Mouse (Mus musculus): ENCODE measurements around the gene Itprip.
A peak's percentile ranks its signal among the peaks of the same experiment; 100 is the strongest.

The Itprip gene

DNA sequence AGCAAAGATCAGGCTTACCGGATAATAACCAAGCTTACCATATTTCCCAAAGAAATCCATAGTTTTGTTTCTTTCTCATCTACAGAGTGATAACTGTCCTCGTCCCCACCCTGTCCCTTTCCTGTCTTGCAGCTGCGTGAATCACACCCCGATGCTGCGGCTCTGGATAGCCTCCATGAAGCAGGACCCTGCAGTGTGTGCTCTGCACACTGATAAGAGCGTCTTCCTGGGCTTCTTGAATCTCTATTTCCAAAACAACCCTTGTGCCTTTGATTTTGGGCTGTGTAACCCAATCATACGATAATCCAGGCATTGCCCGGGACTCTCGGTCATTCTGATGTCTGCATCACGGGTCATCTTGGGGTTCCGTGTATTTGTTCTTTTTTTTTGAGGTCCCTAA lies 33.2 kb downstream of the Itprip start:
- no peak for DNase-seq (ENCODE audit: low read depth, low spot score)

DNA sequence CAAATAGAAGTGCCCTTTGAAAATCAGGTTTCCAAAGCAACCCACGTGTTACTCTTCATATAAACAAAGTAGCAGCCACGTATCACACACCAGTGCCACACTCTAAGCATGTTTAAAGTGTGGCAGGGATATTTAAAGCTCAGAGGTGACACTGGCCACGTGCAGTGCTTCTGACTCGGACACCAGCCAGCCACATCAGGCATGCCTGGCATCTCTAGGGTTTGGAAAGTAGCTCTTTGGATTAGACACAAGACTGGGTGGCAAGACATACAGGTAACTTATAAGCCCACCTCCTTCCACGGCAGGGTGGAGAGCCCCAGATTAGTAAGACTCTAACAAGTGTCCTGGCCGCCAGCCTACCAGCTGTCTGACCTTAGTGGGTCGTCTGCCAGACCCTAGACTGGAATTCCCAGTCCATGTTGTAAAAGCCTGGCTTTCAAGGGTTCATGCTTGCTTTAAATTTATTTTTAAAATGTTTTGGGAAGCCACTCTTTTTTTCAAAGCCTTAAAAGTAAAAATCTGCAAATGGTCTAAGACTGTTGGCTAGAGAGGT lies 33.8 kb downstream of the Itprip start:
- DNase-seq (ENCODE audit: low read depth, low spot score): no peak

DNA sequence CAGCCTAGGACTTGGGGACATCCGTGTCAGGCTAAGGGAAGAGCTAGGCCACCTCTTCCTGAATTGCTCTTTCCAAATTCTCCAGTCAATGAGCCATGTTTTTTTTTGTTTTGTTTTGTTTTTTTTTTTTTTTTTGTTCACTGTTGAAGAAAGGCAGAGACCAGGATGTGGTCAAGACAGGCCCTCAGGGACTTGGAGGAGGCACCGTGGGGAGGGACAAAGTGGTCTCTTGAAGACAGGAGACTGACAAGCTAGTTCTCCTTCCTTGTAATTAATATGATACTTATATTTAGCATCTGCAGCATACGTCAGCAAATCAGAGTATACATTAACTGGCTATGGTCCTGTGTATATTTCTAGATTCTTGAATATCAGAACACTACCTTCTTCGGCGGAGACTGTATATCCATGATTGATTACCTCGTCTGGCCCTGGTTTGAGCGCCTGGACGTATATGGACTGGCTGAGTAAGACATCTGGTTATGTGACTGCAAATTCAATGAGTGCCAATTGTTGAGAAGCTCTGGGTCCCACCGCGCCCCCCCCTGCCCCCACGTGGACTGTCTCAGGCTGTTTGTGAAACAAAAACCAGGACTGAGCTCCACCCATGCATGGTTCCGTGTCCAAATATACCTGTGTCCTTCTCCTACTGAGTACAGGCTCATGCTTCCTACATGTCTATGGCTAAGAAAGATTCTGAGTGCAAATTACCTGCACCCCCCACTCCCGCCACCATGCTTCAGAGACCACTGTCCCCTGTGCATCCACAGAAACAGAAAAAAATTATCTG lies 34.6 kb downstream of the Itprip start:
- no peak for DNase-seq (ENCODE audit: low read depth, low spot score)

DNA sequence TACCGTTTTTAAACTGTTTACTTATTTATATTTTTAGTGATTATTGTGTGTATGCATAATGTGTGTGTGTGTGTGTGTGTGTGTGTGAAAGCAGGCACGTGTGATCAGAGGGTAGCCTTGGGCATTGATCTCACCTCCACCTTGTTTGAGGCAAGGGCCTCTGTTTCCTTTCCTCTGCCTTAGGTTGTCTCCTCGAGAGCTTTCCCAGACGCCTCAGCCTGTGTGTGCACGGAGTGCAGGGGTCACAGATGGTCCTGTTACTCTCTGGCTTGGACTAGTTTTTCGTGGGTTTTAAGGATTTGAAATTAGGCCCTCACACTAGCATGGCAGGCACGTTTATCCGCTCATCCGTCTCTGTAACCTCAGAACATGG lies 36.2 kb downstream of the Itprip start:
- no peak for DNase-seq (ENCODE audit: low read depth, low spot score)

DNA sequence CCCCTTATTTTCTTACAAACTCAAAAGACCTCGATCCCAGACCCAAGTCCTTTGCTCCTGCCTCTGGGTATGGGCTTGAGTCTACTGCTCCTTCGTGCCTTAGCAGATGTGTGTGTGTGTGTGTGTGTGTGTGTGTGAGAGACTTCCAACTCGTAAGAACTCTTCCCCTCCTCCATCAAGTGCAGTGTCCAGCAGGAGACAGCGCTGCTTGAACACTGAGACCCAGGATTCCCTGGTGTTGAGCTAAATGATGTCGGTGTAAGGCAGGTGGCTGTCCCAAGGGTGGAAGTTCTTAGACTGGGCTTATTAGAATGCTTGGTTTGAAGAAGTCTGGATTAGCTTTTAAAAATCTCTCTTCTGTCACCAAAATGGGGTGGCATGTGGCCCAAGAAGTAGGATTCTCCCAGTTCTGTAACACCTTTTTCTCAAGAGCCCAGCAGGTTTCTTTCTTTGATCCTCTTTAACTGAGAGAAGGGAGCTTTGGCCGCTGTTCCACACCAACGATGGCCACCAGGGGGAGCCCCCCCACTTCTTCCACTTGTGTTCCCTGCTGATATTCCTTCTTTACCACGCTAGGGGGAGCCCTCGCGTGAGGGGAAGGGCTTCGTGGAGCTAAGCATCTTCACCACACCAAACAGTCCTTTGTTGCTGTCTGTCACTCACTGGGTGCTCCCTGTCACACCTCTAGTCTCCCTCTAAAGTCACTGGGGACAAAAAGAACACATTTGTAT lies 36.8 kb downstream of the Itprip start:
- peak; percentile 95 for DNase-seq (ENCODE audit: low read depth, low spot score)

DNA sequence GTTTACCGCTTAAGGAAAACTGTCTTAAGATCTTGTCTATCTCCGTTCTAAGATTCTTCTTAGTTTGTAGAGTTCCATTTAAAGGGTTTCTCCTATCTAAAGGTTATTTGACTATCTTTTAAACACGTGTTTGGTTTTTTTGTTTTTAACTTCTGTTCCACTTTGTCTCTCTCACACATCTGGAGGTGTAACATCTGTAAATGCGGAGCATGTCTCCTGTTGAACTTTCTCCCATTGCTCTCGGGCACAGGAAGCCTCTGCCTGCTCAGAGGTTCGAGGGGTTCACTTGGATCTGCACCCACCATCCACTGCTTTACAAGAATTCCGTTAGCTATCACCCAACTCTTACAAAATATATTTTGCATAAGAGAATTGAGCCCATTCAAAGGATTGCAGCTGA lies 37.6 kb downstream of the Itprip start:
- no peak for DNase-seq (ENCODE audit: low read depth, low spot score)

DNA sequence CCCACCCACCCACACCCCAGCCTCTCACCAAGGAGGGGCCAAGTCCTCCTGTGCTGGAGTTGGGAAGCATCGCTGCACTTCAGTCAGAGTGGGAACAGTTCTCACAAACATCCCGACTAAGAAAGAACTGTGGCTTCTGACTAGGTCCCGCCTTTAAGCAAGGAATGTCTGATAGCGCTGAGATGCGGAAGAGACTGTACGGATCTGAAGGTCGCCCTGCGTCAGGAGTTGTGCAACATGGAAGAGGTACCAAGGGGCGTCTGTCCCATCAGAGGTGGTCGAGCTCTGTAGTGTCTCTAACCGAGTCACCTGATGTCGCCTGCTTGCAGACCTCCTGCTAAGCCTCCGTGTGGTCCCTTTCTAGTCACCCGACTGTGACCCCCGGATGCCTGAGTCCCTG lies 42.8 kb downstream of the Itprip start:
- no peak for DNase-seq (ENCODE audit: low read depth, low spot score)

DNA sequence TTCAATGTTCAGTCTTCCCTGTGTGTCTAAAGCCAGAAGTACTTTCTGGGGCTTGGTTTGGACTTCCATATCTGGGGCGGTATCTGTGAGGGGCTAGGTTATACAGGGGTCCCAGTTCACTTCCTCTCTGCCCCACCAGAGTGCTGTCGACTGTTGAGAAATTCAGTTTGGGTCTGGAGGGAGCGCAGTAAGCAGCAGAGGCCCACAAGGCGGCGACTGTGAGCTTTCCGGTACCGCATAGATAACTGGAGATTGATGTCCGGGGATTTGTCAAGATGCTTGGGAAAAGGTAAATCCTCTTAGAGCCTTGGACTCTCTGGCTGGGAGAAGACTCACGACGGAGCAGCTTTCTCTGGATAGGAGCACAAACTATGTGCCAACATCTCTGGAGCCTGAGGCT lies 47.6 kb downstream of the Itprip start:
- DNase-seq (ENCODE audit: low read depth, low spot score): peak; percentile 39

DNA sequence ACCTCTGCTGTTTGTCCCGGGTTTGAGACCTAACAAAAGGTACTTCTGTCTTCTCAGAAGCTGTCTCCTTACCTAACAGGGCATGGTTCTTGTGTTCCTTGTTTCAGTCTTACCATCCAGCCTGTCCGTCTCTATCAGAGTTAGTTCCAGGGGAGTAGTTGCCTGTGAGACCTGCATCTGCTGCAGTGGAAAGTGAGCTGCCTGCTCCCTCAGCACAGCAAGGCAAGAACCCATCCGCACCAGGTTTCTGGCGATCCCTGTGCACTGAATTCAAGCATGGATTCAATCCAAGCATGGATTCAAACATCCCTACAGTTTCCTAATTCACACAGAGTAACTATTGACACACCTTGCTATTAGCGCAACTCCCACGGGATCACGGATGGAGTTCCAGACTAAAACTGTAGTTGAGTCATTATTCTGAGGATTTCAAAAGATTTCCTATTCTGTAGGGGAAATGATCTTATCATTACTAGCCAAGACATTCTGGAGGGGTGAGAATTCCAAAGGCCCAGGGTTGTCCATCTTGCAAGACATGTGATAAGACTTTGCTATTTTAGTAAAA lies 48.9 kb downstream of the Itprip start:
- no peak for DNase-seq (ENCODE audit: low read depth, low spot score)

DNA sequence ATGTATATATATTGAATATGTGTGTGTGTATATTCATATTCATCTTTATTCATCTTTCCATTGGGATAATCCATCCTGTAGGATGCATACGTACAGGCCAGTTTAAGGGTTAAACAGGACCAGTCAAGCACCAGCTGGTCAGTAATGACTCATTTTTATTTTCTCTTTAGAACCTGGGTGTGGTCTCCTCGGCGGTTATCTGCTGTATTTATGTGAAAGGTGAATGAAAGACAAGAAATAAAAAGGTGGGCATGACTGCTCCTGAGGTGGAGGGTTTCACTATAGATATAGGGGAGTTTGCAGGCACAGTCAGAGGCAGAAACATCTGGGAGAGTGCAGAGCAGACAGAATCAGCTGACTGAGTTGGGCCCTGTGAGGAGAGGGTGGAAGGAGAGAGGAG lies 49.6 kb downstream of the Itprip start:
- no peak for DNase-seq (ENCODE audit: low read depth, low spot score)

DNA sequence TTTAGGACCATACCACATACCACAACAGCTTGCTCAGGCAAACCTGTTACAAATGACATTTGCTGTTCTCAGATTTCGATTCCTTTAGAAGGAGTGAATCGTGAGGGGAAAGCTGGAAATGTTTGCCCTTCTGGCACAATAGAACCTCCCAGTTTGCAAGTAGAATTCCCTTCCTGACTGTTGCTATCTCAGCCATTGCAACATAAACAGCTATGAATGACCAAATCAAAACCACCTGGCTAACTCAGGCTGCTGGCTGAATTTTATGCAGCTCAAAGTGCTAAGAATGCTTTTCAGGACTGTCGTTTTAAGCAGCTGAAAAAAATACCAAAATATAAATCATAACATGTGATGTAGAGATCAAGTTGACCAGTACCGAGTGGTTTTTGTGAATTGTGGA lies 50.1 kb downstream of the Itprip start:
- no peak for DNase-seq (ENCODE audit: low read depth, low spot score)

DNA sequence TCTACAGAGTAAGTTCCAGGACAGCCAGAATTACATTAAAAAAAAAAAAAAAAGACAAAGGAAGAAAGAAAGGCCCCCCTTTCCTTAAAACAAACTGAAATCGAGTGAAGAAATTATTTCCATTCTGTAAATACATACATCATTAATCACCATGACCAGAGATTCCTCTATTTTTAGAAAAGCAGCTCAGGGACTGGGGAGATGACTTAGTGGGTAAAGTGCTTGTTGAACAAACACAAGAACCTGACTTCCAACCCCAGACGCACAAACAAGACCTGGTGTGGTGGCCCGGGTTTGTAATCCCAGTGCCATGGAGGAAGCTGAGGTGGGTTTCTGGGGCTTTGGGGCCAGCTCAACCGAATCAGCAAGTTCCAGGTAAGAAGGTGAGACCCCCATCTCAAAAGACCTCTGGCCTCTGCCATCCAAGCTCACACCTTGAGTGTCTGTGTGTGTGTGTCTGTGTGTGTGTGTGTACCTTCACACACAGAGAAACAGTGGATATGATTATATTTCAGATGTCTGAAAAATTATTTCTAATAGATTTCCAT lies 51.4 kb downstream of the Itprip start:
- no peak for DNase-seq (ENCODE audit: low read depth, low spot score)

DNA sequence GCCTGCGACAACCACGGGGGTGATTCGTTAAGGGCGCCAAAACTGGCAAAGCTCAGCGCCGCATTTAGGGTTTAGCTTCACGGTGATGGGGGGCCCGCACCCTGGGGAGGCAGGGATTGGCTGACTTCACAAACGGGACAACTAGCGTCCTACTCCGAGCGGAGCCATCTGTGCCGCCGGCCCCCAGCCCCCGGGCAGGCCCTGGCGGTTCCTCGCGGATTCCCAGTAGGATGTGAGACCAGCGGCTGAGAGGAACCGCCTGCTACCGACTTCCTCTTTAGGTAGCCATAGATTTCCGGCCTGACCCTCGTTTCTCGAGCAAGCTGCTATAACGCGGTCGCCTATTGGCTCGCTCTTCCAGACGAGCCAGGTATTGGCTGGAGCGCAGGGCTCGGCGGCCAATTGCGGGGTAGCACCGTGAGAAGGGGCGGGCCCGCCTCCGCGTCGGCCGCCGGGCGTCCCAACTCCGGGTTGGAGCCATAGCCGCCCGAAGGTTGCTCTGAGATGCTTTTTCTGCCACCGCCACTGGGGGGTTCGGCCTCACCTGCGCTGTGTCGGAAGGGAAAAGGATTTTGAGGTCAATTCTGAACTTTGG lies 53.6 kb downstream of the Itprip start, which contains the start of gene Gsto2:
Gene Gsto2, plus strand, starts transcription at position 182 of the 595 bp plus-strand sequence.
- peak; percentile 97 for DNase-seq (ENCODE audit: low read depth, low spot score)

DNA sequence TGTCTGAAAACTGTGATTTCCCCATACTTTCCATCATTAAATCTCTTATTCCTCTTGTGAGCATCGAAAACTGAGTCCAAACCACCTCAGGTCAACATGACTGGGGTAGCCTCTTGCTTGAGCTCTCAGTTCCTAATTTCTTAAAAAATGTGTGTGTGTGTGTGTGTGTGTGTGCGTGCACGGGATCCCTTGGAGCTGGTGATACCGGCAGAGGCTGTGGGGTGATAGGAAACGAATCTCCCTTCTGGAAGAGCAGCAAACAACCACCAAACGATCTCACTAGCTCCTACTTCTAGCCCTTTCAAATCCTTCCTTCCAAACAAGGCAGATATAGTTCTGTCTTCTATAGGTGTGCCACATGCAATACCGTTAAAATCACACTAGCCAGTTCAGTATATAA lies 54.4 kb downstream of the Itprip start:
- DNase-seq (ENCODE audit: low read depth, low spot score): no peak

DNA sequence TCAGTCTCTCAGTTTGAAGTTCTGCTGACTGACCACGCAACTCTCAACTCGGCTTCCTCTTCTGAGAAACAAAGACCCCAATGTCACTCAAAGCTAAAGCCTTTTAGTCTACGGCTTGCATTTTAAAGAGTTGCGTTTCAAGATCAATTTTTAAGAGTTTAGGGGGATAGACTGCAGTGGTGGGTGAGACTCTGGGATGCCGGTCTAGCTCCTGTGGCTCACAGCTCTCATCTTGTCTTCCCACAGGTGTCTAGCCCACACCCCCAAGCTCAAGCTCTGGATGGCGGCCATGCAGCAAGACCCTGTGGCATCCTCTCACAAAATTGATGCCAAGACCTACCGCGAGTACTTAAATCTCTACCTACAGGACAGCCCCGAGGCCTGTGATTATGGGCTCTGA lies 55.0 kb downstream of the Itprip start:
- DNase-seq (ENCODE audit: low read depth, low spot score): no peak

DNA sequence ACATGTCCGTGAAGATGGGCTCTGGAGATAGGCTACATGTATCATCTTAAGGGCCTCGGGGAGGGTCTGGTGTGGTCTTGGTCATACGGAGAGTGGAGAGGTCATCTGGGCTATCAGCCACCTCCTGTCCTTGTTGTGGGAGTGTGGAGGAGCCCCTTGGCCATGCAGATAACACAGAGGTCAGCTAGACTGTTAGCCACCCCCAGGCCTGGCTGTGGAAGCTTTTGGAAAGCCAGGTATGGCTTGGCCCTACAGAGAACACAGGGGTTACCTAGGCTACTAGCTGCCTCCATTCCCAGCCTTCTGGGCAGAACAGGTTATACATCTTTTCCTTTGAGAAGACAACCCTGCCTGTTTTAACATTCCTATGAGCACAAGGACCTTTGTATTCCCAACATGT lies 56.5 kb downstream of the Itprip start:
- no peak for DNase-seq (ENCODE audit: low read depth, low spot score)

DNA sequence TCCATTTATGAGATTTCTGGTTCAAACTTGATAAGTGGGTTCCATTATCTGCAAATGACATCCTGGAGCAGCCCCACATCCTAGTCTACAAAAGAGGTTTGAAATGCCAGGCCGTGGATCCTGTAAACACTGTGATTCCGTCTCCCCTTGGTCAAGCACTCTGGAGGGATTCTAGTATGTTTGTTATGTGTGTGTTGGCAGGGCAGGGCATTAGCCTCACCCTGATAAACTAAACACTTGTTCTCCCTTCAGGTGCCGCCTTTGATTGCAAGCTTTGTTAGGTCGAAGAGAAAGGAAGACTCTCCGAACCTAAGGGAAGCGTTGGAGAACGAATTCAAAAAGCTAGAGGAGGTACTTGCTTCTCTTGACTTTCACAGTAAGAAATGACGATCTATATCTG lies 59.9 kb downstream of the Itprip start:
- DNase-seq (ENCODE audit: low read depth, low spot score): no peak

DNA sequence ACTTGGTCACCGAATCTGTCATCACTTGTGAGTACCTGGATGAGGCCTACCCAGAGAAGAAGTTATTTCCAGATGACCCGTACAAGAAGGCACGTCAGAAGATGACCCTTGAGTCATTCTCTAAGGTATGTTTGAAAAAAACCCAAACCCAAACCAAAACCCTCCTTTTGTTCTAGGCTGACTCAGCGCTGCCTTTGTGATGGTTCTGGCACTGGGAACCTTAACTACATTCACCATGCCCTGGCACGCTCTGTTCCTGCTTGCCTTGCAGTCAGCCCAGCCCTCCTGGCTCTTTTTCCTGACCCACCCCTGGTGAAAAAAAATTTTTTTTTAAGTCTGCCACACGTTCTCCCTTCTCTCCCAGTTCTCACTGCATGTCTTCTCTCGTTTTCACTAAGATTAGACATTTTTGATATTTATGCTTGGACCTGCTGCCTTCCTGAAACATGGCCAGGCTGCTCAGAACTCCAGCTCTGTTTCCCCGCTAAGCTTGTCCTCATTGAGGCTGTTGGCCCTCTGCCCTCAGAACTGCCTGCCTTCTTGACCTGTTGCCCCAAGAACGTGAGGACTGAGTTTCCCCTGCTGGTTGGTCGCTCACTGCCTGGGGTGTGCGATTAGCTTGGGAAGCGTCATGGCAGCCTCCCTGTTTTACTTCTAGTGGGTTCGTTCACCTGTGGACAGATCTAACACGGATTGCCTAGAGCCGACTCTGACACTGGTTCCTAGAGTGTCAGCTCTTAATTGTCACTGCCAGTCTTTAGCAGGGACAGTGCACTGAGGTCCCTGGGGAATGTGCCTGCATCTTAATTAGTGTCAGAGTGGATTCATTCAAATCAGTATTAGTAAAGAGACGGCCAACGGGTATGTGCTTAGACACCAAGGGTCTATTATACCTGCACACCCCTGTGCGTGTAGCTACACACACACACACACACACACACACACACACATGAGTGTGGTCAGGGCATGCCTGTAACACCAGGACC lies 60.8 kb downstream of the Itprip start:
- DNase-seq (ENCODE audit: low read depth, low spot score): no peak

DNA sequence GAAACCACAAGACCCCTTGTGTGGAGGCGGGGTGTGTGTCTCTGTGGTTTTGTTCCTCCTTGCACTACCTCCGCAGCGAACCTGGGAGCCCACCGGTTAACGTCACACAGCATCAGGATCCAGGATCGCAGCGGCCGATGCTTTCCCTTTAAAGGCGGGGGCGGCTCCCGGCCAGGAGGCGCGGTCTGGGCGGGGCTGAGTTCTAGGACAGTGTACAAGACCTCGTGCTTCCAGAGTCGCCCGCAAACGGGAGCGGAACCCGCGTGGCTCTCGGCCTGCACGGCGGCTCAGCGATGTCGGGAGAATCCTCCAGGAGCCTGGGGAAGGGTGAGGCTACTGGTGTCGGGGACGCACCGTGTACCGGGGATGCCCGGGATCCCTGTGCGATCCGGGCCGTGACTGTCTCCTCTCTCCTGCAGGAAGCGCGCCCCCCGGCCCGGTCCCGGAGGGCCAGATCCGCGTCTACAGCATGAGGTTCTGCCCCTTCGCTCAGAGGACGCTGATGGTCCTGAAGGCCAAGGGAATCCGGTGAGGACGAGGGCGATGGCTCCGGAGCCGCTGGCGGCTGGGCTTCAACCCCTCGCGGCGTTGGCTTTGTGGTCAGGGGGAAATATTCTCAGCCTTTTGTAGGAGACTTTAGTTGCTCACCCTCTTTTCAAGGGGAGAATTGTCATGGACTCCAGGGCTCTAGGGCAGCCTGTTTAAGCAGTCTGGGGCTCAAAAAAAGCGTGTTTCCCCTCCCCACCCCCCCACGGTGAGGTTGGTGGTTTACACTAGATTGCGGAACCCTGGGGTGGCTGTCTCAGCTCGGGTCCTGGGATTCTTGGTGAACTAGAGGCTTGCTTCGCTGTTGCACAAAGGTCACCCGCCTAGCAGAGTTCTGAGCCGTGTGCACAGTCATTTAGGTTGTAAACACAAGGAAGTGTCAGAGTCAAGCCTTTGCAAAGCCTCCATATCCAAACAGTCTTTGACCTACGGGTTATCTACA lies 64.0 kb downstream of the Itprip start, which contains the start of gene Gsto1:
Gene Gsto1, plus strand, starts transcription at position 175 of the 988 bp plus-strand sequence.
- DNase-seq (ENCODE audit: low read depth, low spot score): peak; percentile 72

Measured in CD4-positive, CD25-positive, alpha-beta regulatory T cell, adult 2 months (primary cell).